ENCODE assay signal across 9 mouse cellular contexts in the genomic region with DNA sequence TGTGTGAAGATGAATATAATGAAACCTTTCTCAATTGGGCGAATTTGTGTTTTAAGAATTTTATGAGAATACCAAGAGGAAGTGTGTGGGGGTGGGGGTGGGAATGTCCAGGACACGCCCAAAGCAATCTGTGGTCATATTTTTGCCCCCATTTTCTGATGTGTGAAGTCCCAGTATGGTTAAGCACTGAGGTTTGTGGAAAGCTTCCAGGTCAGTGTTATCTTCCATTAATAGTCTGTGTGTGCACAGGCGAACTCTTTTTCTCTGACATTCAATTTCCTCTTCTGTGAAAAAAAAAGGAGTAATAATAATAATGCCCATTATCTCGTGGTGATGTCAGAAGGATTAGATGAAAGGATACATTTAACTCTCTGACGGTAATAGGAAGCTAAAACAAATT. TPM values are rescaled to one million over a fixed set of nuclear protein-coding genes. Genes with fewer than 3 reads are reported as not detected.
A peak's percentile ranks its signal among the peaks of the same experiment; 100 is the strongest.
DNase-seq lines count a peak whose midpoint lies in the region; ATAC-seq and TF ChIP-seq lines count a peak whose summit lies in the region.
"Had no signal": no experiment of that assay in that cellular context is flagged by ENCODE, and none has a peak within 500 bp of the region (broad histone marks: within the 10 kb centered on the region; RNA-seq: fewer than 3 reads in every experiment).

No protein-coding gene starts in this region.

- DNase-seq in heart, embryonic 10.5 days (ENCODE audit: low spot score): no peak
- DNase-seq in heart, postnatal 4 days: no peak
- DNase-seq in midbrain, embryonic 11.5 days (ENCODE audit: low spot score, missing footprints): peak; percentile 86
- no peak for DNase-seq in adrenal gland, postnatal 10 days
- DNase-seq in gastrocnemius, postnatal 10 days: no peak
- DNase-seq: gastrocnemius, postnatal 25 days had no signal

- TF ChIP-seq CTCF in bone marrow macrophage, adult 2 months (IDR thresholded peaks at IDR 0.05; ENCODE audit: low read depth, low read length): no peak

- ATAC-seq in hematopoietic stem cell, adult 5-6 weeks (replicated peaks in 1 of 2; ENCODE audit: insufficient read depth in 1 of 2, low FRiP score in 2 of 2, low TSS enrichment in 1 of 2, low read depth in 1 of 2, poor library complexity in 2 of 2, severe bottlenecking in 2 of 2): peak; percentile 9 to 21; a peak in 1 of 4 replicates
- ATAC-seq in midbrain, embryonic 11.5 days (ENCODE audit: low FRiP score): peak; percentile 34; the same call in 1 of the 2 replicates
- ATAC-seq in liver, embryonic 12.5 days: no peak

- no peak overlapping the region for H3K4me2 ChIP-seq in midbrain, embryonic 11.5 days
- no peak overlapping the region for H3K4me2 ChIP-seq in liver, embryonic 12.5 days

- no peaks in the 10 kb centered on the region for H3K27me3 ChIP-seq in heart, embryonic 10.5 days (ENCODE audit: insufficient read depth, poor library complexity, severe bottlenecking)
- H3K27me3 ChIP-seq in midbrain, embryonic 11.5 days (ENCODE audit: control insufficient read depth, insufficient read depth, low read length): no peaks in the 10 kb centered on the region
- no peaks in the 10 kb centered on the region for H3K27me3 ChIP-seq in liver, embryonic 12.5 days (replicated peaks)

- H3K9me3 ChIP-seq in heart, embryonic 10.5 days: no peaks in the 10 kb centered on the region
- H3K9me3 ChIP-seq in midbrain, embryonic 11.5 days (ENCODE audit: control insufficient read depth, low read length): no peaks in the 10 kb centered on the region
- H3K9me3 ChIP-seq in liver, embryonic 12.5 days (replicated peaks): no peaks in the 10 kb centered on the region

- H3K4me3 ChIP-seq in heart, embryonic 10.5 days: no peak overlapping the region
- peak overlapping the region; percentile 53 for H3K4me3 ChIP-seq in bone marrow macrophage, adult 2 months (ENCODE audit: insufficient read depth, low read length)
- H3K4me3 ChIP-seq in midbrain, embryonic 11.5 days (ENCODE audit: low read depth, low read length): no peak overlapping the region
- H3K4me3 ChIP-seq in liver, embryonic 12.5 days: no peak overlapping the region

- WGBS in heart, embryonic 10.5 days: 61% methylated on average over 5 of the region's 5 CpGs
- whole genome bisulfite sequencing in midbrain, embryonic 11.5 days: 71% methylated on average over 5 of the region's 5 CpGs
- WGBS in liver, embryonic 12.5 days (ENCODE audit: insufficient replicate concordance): 42% methylated on average over 5 of the region's 5 CpGs

- peak overlapping the region; percentile 42 for H3K9ac ChIP-seq in midbrain, embryonic 11.5 days (ENCODE audit: low read length)
- no peak overlapping the region for H3K9ac ChIP-seq in liver, embryonic 12.5 days

- no peaks in the 10 kb centered on the region for H3K36me3 ChIP-seq in heart, embryonic 10.5 days
- no peaks in the 10 kb centered on the region for H3K36me3 ChIP-seq in midbrain, embryonic 11.5 days (ENCODE audit: control insufficient read depth, insufficient read depth, low read length)
- H3K36me3 ChIP-seq in liver, embryonic 12.5 days: no peaks in the 10 kb centered on the region

- no peak for TF ChIP-seq POLR2A in bone marrow macrophage, adult 2 months (IDR thresholded peaks at IDR 0.05; ENCODE audit: borderline replicate concordance, low read depth, low read length)

- peak overlapping the region; percentile 59; the same call in 1 of the 2 replicates for H3K27ac ChIP-seq in heart, embryonic 10.5 days
- H3K27ac ChIP-seq in bone marrow macrophage, adult 2 months (ENCODE audit: insufficient read depth, low read depth, low read length): peak overlapping the region; percentile 36
- no peak overlapping the region for H3K27ac ChIP-seq in midbrain, embryonic 11.5 days (ENCODE audit: low read depth, low read length)
- no peak overlapping the region for H3K27ac ChIP-seq in liver, embryonic 12.5 days

- H3K4me1 ChIP-seq in heart, embryonic 10.5 days: 0 out of 2 replicates have a peak, but pooled peaks cover 3% of the 10 kb centered on the region
- peaks cover 11% of the 10 kb centered on the region for H3K4me1 ChIP-seq in bone marrow macrophage, adult 2 months (ENCODE audit: control insufficient read depth, insufficient read depth, low read length)
- H3K4me1 ChIP-seq in midbrain, embryonic 11.5 days (ENCODE audit: control insufficient read depth, insufficient read depth, low read length): peaks cover 5% of the 10 kb centered on the region; the same call in 1 of the 2 replicates
- no peaks in the 10 kb centered on the region for H3K4me1 ChIP-seq in liver, embryonic 12.5 days

RNA-seq across cellular contexts. Expression of a gene that starts 33.5 kb away (rescaled TPM):
- polyA plus RNA-seq in heart, embryonic 10.5 days (2016; fragmentation: Nextera tagmentation; extraction: Ambion mirVana): 124 and 196 TPM in 2 replicates
- 1,000 to 10,000 TPM; 1,242 to 1,246 TPM for total RNA-seq in heart, postnatal 4 days (2021)
- polyA plus RNA-seq in bone marrow macrophage, adult 2 months (2012; ENCODE audit: insufficient read depth, insufficient read length, missing spikeins): 55.7 and 58.6 TPM in 2 replicates
- 73.1 and 75.2 TPM in 2 replicates for total RNA-seq in hematopoietic stem cell, adult 5-6 weeks (2017)
- 54.1 and 61.4 TPM in 2 replicates for polyA plus RNA-seq in midbrain, embryonic 11.5 days (2014; fragmentation: Nextera tagmentation; extraction: Ambion mirVana)
- 1,000 to 10,000 TPM; 1,546 to 1,636 TPM for total RNA-seq in adrenal gland, postnatal 10 days (2021)
- total RNA-seq in gastrocnemius, postnatal 10 days (2021): 100 to 1,000 TPM; 339 to 357 TPM
- 83.4 and 86.0 TPM in 2 replicates for polyA plus RNA-seq in liver, embryonic 12.5 days (2016; fragmentation: Nextera tagmentation; extraction: Ambion mirVana)

RNA-seq across cellular contexts. Expression of a gene that starts 48.6 kb away (rescaled TPM):
- polyA plus RNA-seq in heart, embryonic 10.5 days (2016; fragmentation: Nextera tagmentation; extraction: Ambion mirVana): 636 and 812 TPM in 2 replicates
- 10 to 100 TPM; 35.0 to 75.2 TPM for total RNA-seq in heart, postnatal 4 days (2021)
- polyA plus RNA-seq in bone marrow macrophage, adult 2 months (2012; ENCODE audit: insufficient read depth, insufficient read length, missing spikeins): not detected in 2 replicates
- not detected in 2 replicates for total RNA-seq in hematopoietic stem cell, adult 5-6 weeks (2017)
- polyA plus RNA-seq in midbrain, embryonic 11.5 days (2014; fragmentation: Nextera tagmentation; extraction: Ambion mirVana): 0.36 and 0.55 TPM in 2 replicates
- total RNA-seq in adrenal gland, postnatal 10 days (2021): 1,000 to 10,000 TPM in 1 of 2 experiments, 100 to 1,000 TPM in 1; 431 to 1,399 TPM
- over 10,000 TPM; 26,825 to 29,046 TPM for total RNA-seq in gastrocnemius, postnatal 10 days (2021)
- polyA plus RNA-seq in liver, embryonic 12.5 days (2016; fragmentation: Nextera tagmentation; extraction: Ambion mirVana): 2.2 and 4.4 TPM in 2 replicates

Comparison
In these comparisons a context has a peak if more than half of its experiments do, and no peak if none do; other contexts are left out.
1. H3K27ac ChIP-seq: peak in heart, embryonic 10.5 days (single experiment) and bone marrow macrophage, adult 2 months (single experiment); none in midbrain, embryonic 11.5 days (single experiment) and liver, embryonic 12.5 days (single experiment).
2. RNA of a gene that starts 48.6 kb away (total RNA-seq): 26,825 to 29,046 TPM in gastrocnemius, postnatal 10 days, 431 to 1,399 TPM in adrenal gland, postnatal 10 days and 35.0 to 75.2 TPM in heart, postnatal 4 days; not detected in hematopoietic stem cell, adult 5-6 weeks; every median in the first group is over 10 times any median in the second.